Mouse (Mus musculus): ENCODE data around the gene Itgam.

DNA sequence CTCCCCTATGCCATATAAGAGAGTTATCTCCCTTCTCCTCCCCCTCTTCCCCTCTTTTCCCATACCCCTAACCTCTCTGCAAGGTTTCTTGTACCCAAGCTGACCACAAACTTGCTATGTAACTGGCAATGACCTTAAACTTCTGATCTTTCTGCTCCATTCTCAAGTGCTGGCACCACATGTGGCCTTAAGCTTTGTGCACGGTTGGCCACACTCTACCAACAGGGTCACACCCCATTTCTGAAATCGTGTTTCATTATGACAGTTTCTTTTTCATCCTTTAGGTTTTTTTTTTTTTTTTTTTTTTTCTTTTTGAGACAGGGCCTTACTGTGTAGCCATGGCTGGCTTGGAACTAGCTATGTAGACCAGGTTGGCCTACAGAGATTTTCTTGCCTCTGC lies 7.4 kb downstream of the Itgam start:
- no peak for TF ChIP-seq CTCF (IDR thresholded peaks at IDR 0.05; ENCODE audit: borderline replicate concordance, insufficient read depth, low read depth, low read length)
- no peak for TF ChIP-seq POLR2A (IDR thresholded peaks at IDR 0.05; ENCODE audit: borderline replicate concordance, insufficient read depth, low read length)
